Mouse (Mus musculus): ENCODE measurements at regions not wholly inside any gene's neighbourhood (a gene's known extent, or its start where the extent isn't known, plus 50 kb on each side); places are given as distances from the start of the nearest gene placed in this dataset.
"Not testable (repeated sequence)": the region's sequence is repeated elsewhere in the genome, so short reads cannot be mapped to it uniquely, and the experiment has no call there.

GRCm38 (mm10) chr2:107117564-107117963, 58.1 kb upstream of the Fshb start:
- DNase-seq: no peak

- no peak for DNase-seq
These were observed 59.4 kb upstream of the Fshb start for GRCm38 (mm10) chr2:107118711-107119474.

DNA sequence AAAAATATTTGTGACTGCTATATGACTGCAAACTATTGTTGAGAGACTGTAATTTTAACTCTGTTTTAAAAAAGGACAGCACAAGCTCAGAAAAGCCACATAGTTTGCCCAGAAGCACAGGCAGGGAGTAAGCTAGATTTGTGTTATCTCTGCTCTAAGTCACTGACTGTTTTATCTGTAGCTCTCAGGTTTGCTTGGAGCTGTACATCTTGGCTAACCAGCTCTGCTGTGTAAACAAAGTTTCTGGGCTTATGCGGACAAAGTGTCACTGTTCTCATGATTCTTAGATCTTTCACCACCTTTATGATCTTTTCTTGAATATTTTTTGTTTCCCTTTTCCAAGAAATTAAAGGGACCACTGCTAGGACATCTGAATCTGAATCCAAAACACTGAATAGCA, 60.2 kb upstream of the Fshb start:
- DNase-seq: no peak

- no peak for DNase-seq
These were observed 73.7 kb upstream of the Fshb start for GRCm38 (mm10) chr2:107133186-107133585.

GRCm38 (mm10) chr2:107149317-107149716, 89.9 kb upstream of the Fshb start:
- DNase-seq: no peak

DNA sequence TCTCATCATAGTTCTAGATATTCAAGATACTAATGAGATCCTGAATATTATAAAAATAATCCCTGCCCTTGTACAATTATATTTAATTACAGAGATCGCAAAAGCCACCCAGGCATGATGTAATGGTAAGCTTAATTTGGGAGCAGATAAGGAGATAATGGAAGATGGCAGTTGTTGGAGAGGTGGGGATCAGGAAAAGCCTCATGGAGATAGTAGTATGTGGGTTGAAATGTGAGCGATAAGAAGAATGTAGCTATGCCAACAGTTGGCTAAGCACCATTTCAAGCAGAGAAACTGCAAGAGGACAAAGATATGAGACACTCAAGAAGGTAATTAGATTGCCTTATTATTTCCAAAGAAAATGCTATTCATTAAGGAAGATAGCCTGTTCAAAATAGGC, 90.4 kb upstream of the Fshb start:
- no peak for DNase-seq

GRCm38 (mm10) chr2:107150373-107150772, 90.9 kb upstream of the Fshb start:
- DNase-seq: no peak

DNA sequence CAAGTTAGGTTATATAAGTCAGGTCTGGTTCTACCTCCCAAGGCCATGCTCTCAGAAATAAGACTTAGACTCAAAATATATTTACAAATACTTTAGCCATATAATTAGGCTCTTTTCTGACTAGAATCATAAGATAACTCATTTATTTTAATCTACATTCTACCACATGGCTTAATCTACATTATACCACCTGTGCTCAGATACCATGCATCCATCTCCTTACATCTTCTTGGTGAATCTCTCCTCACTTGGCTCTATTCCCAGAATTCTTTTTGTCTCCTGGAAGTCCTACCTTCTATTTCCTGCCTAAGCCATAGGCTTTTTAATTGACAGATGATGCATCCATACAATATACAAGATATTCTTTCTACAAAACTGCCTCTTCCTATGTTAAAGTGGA, 92.4 kb upstream of the Fshb start:
- no peak for DNase-seq

DNA sequence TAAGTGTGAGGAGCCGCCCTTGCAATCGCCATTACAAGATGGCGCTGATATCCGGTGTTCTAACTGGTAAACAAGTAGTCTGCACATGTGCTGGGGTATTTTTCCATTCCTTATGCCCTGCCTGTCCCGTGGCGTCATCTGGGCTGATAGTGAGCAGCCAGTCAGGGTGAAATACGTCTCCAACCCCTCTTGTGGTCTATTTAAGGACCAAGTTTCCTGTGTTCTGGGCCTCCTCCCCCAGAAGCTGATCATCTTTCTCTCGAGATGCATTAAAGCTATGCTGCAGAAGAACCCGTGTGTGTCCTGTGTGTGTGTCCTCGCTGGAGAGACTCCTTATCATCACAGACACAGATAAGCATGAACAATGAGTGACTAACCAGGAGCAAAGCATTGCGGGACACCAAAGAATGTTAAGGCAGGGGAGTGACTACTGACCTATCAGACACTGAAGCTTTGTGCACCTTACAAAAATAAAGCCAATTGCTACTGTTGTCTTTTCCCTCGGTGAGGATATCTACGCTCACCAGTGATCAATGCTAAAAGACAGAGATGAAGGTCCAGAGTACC, 99.5 kb upstream of the Fshb start:
- not testable (repeated sequence) for DNase-seq

DNA sequence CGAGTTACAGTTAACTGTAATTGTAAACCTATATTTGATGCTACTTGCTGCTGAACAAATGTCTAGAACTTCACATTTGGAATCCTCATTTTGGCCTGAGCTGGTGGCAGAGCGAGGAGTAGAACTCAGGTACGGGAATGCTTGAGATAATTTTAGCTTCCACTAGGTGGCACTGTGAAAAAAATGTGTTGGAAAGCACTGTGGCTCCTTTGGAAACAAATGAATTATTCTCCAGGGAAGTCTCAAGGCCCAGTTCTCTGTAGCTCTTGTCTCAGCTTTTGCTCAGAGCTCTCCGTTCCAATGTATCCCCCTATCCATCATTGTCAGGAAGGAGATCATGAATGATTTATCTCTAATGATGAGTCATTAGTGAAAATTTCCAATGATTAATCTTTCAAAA, 114.7 kb upstream of the Kcna4 start:
- DNase-seq: peak in 1 of 2 experiments; percentile 12

- DNase-seq: no peak
These were observed 107.4 kb upstream of the Kcna4 start for GRCm38 (mm10) chr2:107183066-107183465.

DNA sequence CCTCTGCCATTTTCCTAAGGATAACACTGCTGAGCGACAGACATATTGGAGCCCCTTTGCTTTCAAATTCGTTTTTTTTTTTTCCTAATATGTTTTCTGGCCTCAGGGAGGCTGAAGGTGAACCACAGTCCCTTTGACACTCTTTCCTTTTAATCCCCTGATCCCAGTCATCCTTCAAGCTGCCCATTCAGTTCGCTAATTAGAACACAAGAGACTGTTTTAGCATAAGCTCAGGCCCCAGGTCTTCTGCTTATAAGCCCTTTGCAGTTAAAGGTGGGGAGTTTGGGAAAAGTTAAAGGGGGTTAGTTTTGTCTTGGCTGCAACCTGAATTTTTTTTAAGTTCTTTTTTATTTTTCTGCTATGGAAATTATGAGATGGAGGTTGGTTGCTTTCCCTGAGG, 105.6 kb upstream of the Kcna4 start:
- no peak for DNase-seq

DNA sequence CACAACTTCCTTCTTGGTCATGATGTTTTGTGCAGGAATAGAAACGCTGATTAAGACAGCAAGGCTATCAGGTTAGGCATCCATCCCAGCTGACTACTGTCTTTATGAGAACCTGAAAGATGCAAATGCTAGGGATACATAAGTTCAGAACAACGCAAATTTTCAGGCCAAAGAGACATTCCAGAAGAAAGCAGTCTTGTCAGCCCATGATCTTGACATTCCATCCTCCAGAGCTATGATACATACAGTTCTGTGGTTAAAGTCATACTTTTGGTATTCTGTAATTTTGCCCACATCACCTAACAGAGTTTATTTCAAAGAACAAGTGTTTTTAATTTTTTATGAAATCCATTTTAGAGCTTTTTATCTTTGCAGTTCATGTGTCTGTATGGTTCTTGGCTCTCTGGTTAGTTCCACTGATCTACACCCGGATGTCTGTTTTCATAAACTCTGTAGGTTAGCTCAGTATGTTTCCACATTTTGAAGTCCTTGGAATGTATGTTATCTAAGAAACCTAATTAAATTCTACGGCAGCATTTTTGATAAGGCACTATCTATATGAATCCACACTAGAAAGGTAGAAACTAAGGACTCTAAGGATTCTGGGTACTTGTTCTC, 88.5 kb upstream of the Kcna4 start:
- DNase-seq: no peak

DNA sequence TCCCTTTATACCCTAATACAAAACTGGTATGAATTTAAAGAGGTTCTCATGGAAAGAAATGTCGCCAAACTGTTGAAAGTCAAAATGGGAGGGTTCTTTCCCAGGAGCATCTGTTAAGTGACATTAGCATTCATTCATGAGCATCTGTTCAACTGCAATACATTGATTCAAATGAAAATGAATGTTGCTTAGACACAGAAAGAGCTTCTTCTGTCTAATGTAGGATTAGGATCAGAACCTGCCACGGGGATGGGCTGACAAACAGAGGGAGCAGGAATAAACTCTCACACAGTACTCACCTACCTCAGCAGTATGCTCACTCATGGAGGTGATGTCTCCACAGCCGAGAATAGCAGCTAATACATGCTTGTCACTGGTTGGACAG, 88.0 kb upstream of the Kcna4 start:
- no peak for DNase-seq

GRCm38 (mm10) chr2:107221544-107221943, 68.9 kb upstream of the Kcna4 start:
- no peak for DNase-seq

DNA sequence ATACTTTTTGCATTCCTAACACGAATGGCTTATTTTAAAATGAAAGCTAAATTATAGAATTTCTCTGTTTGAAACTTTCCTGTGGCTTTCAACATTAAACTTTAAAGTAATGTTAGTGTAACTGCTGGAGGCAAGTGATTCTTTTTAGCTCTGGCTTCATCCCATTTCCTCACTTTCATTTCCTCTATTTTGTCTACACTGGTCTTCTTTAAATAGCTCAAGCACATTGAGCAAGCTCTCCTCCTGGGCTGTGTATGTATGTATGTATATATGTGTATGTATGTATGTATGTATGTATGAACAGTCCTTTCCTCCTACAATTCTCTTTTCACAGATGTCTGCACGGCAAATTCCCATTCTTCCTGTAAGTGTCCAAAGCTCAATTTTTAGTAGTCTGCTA, 65.8 kb upstream of the Kcna4 start:
- DNase-seq: no peak

DNA sequence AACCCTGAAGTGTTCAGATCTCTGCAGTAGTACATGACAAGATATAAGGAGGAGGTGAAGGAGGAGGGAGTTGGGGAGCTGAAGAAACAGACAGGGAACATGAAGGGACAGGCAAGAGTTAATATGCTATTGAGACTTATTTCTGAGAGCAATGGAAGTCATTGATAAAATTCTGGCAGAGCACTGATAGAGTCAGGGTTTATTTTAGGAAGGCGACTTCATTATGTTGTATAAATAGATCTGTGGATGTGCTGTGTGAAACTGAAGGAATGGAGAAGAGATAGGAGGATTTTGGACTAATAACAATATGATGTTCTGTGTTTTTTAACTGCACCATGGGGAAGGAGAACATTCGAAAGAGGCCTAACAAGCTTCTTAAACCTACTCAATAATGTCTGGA, 63.0 kb upstream of the Kcna4 start:
- no peak for DNase-seq

GRCm38 (mm10) chr2:107228287-107228686, 62.2 kb upstream of the Kcna4 start:
- no peak for DNase-seq

DNA sequence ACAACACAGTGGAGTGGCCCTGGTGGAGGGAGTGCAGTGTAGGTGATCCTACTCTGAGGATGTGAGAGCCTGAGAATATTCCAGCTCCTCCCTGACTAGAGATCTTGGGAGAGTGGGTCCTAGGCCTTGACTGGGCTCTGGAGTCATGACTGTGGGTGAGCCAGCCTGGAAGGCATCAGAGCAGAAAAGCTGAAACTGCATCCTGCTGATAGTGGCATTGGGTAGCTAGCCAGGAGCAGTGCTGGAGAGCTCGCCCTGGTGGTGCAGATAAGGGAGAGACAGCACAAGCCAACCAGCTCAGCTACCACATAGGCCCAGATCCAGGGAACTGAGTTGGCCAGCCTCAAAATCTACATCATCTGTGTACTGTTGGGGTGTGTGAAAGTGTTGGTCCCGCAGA, 58.8 kb upstream of the Kcna4 start:
- DNase-seq: no peak

DNA sequence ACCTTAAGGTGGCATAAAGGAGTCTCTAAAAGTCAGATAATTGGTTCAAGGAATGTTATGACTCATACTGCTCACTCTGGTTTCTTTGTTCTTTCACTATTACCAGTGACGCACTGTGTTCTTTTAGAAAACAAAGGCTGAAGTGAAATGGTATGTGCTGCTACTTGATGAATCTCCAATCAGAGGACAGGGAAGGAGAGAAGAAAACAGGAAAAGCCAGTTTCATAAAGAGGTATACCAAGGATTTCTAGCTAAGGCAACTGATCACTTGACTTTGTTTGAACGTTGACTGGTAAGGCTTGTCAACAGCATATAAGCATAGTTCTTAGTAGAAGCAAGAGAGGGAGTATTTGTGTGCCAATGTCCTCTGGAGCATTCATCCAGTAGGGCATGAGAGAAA, 57.6 kb upstream of the Kcna4 start:
- DNase-seq: no peak

Measured in cerebellum, postnatal 25 days (tissue).